Mouse (Mus musculus): ENCODE data around the gene Adcy6. TPM values are rescaled to one million over a fixed set of nuclear protein-coding genes. Genes with fewer than 3 reads are reported as not detected.
"Not testable (repeated sequence)": the region's sequence is repeated elsewhere in the genome, so short reads cannot be mapped to it uniquely, and the experiment has no call there.

Gene Adcy6
- polyA plus RNA-seq, 1 experiment from 2014 or later, result 10.2 TPM

- Histone ChIP-seq H3K4me3 (no peak overlapping the region), H3K27me3 (replicated peaks) (no peaks in the 10 kb centered on the region), H3K9ac (no peak overlapping the region), H3K4me2 (no peak overlapping the region), H3K9me3 (replicated peaks) (no peaks in the 10 kb centered on the region), H3K36me3 (peaks cover 93% of the 10 kb centered on the region), H3K27ac (no peak overlapping the region), H3K4me1 (peaks cover 32% of the 10 kb centered on the region)
- no peak for ATAC-seq
- 74% methylated on average over 19 of the region's 19 CpGs for WGBS (ENCODE audit: insufficient replicate concordance)
Observed at GRCm38 (mm10) chr15:98594193-98594592, 15.7 kb downstream of the Adcy6 start.

GRCm38 (mm10) chr15:98591396-98591795 is 18.5 kb downstream of the Adcy6 start:
- 76% methylated on average over 4 of the region's 4 CpGs for WGBS (ENCODE audit: insufficient replicate concordance)
- H3K27me3 ChIP-seq (replicated peaks), result no peaks in the 10 kb centered on the region
- H3K4me2 ChIP-seq, result no peak overlapping the region
- no peaks in the 10 kb centered on the region for H3K9me3 ChIP-seq (replicated peaks)
- ATAC-seq, result no peak
- no peak overlapping the region for H3K9ac ChIP-seq
- H3K4me3 ChIP-seq, result no peak overlapping the region
- H3K27ac ChIP-seq, result no peak overlapping the region
- peaks cover 56% of the 10 kb centered on the region for H3K4me1 ChIP-seq
- H3K36me3 ChIP-seq, result peaks cover 68% of the 10 kb centered on the region

- no peak overlapping the region for H3K4me2 ChIP-seq
- H3K4me3 ChIP-seq, result no peak overlapping the region
- H3K9me3 ChIP-seq (replicated peaks), result no peaks in the 10 kb centered on the region
- H3K27me3 ChIP-seq (replicated peaks), result no peaks in the 10 kb centered on the region; the same call in 1 of the 2 replicates
- no peak for ATAC-seq
- peaks cover 67% of the 10 kb centered on the region for H3K4me1 ChIP-seq
- 28% methylated on average over 7 of the region's 7 CpGs for whole genome bisulfite sequencing (ENCODE audit: insufficient replicate concordance)
- H3K9ac ChIP-seq, result no peak overlapping the region
- peak overlapping the region; percentile 41; the same call in 1 of the 2 replicates for H3K27ac ChIP-seq
- peaks cover 52% of the 10 kb centered on the region for H3K36me3 ChIP-seq
Observed at GRCm38 (mm10) chr15:98589640-98590336, 20.1 kb downstream of the Adcy6 start.

GRCm38 (mm10) chr15:98587751-98588150 is 22.1 kb downstream of the Adcy6 start:
- peaks cover 68% of the 10 kb centered on the region for H3K4me1 ChIP-seq
- WGBS (ENCODE audit: insufficient replicate concordance), result 48% methylated on average over 11 of the region's 11 CpGs
- H3K9ac ChIP-seq, result no peak overlapping the region
- H3K9me3 ChIP-seq (replicated peaks), result no peaks in the 10 kb centered on the region
- H3K27me3 ChIP-seq (replicated peaks), result peaks cover 6% of the 10 kb centered on the region; the same call in 1 of the 2 replicates
- no peak for ATAC-seq
- H3K27ac ChIP-seq, result no peak overlapping the region
- H3K4me2 ChIP-seq, result 0 out of 2 replicates have a peak overlapping the region, but pooled peaks have one; percentile 0
- peaks cover 32% of the 10 kb centered on the region for H3K36me3 ChIP-seq
- no peak overlapping the region for H3K4me3 ChIP-seq

GRCm38 (mm10) chr15:98586141-98586540 is 23.7 kb downstream of the Adcy6 start:
- not testable (repeated sequence) for H3K4me3 ChIP-seq; H3K27me3 ChIP-seq (replicated peaks); H3K9me3 ChIP-seq (replicated peaks); H3K9ac ChIP-seq
- 42% methylated on average over 9 of the region's 9 CpGs for WGBS (ENCODE audit: insufficient replicate concordance)
- H3K4me2 ChIP-seq, result peak overlapping the region; percentile 39
- ATAC-seq, result peak; percentile 67
- H3K27ac ChIP-seq, result peak overlapping the region; percentile 68
- H3K4me1 ChIP-seq, result peaks cover 64% of the 10 kb centered on the region
- peaks cover 16% of the 10 kb centered on the region for H3K36me3 ChIP-seq

GRCm38 (mm10) chr15:98585421-98585820 is 24.5 kb downstream of the Adcy6 start:
- Histone ChIP-seq H3K9me3 (replicated peaks) (no peaks in the 10 kb centered on the region), H3K4me2 (no peak overlapping the region), H3K4me3 (no peak overlapping the region), H3K27me3 (replicated peaks) (peaks cover 6% of the 10 kb centered on the region; the same call in 1 of the 2 replicates), H3K9ac (no peak overlapping the region), H3K4me1 (peaks cover 58% of the 10 kb centered on the region), H3K27ac (peak overlapping the region; percentile 68), H3K36me3 (peaks cover 8% of the 10 kb centered on the region)
- 64% methylated on average over 7 of the region's 7 CpGs for WGBS (ENCODE audit: insufficient replicate concordance)
- ATAC-seq, result no peak

- H3K4me3 ChIP-seq, result no peak overlapping the region
- H3K9ac ChIP-seq, result no peak overlapping the region
- WGBS (ENCODE audit: insufficient replicate concordance), result 66% methylated on average over 8 of the region's 8 CpGs
- H3K27ac ChIP-seq, result no peak overlapping the region
- peaks cover 9% of the 10 kb centered on the region for H3K27me3 ChIP-seq (replicated peaks)
- H3K4me2 ChIP-seq, result no peak overlapping the region
- H3K4me1 ChIP-seq, result peaks cover 35% of the 10 kb centered on the region
- no peak for ATAC-seq
- H3K36me3 ChIP-seq, result no peaks in the 10 kb centered on the region
- no peaks in the 10 kb centered on the region for H3K9me3 ChIP-seq (replicated peaks)
Observed at GRCm38 (mm10) chr15:98582996-98583395, 26.9 kb downstream of the Adcy6 start.

GRCm38 (mm10) chr15:98582410-98582809 is 27.5 kb downstream of the Adcy6 start:
- Histone ChIP-seq H3K4me1 (peaks cover 30% of the 10 kb centered on the region), H3K36me3 (no peaks in the 10 kb centered on the region), H3K9me3 (replicated peaks) (no peaks in the 10 kb centered on the region), H3K27ac (no peak overlapping the region), H3K4me3 (no peak overlapping the region), H3K9ac (0 out of 2 replicates have a peak overlapping the region, but pooled peaks have one; percentile 12), H3K4me2 (no peak overlapping the region), H3K27me3 (replicated peaks) (peaks cover 9% of the 10 kb centered on the region)
- no peak for ATAC-seq
- 79% methylated on average over 8 of the region's 8 CpGs for WGBS (ENCODE audit: insufficient replicate concordance)

- peaks cover 9% of the 10 kb centered on the region for H3K4me1 ChIP-seq
- H3K9ac ChIP-seq, result no peak overlapping the region
- H3K36me3 ChIP-seq, result no peaks in the 10 kb centered on the region
- no peak overlapping the region for H3K4me3 ChIP-seq
- peaks cover 9% of the 10 kb centered on the region for H3K27me3 ChIP-seq (replicated peaks)
- 44% methylated on average over 5 of the region's 5 CpGs for WGBS (ENCODE audit: insufficient replicate concordance)
- no peak overlapping the region for H3K4me2 ChIP-seq
- no peaks in the 10 kb centered on the region for H3K9me3 ChIP-seq (replicated peaks)
- ATAC-seq, result peak; percentile 79
- no peak overlapping the region for H3K27ac ChIP-seq
Observed at GRCm38 (mm10) chr15:98579795-98580464, 29.9 kb downstream of the Adcy6 start.

GRCm38 (mm10) chr15:98579310-98579709 is 30.6 kb downstream of the Adcy6 start:
- Histone ChIP-seq H3K4me1 (peaks cover 6% of the 10 kb centered on the region; the same call in 1 of the 2 replicates), H3K9ac (no peak overlapping the region), H3K9me3 (replicated peaks) (no peaks in the 10 kb centered on the region), H3K27me3 (replicated peaks) (peaks cover 9% of the 10 kb centered on the region), H3K36me3 (no peaks in the 10 kb centered on the region), H3K27ac (no peak overlapping the region), H3K4me2 (no peak overlapping the region), H3K4me3 (no peak overlapping the region)
- no peak for ATAC-seq
- 86% methylated on average over 2 of the region's 2 CpGs for WGBS (ENCODE audit: insufficient replicate concordance)

- 69% methylated on average over 4 of the region's 4 CpGs for WGBS (ENCODE audit: insufficient replicate concordance)
- H3K4me1 ChIP-seq, result peaks cover 18% of the 10 kb centered on the region
- no peak overlapping the region for H3K4me3 ChIP-seq
- no peaks in the 10 kb centered on the region for H3K36me3 ChIP-seq
- no peak overlapping the region for H3K4me2 ChIP-seq
- H3K9me3 ChIP-seq (replicated peaks), result no peaks in the 10 kb centered on the region
- no peak overlapping the region for H3K27ac ChIP-seq
- ATAC-seq, result no peak
- no peak overlapping the region for H3K9ac ChIP-seq
- H3K27me3 ChIP-seq (replicated peaks), result no peaks in the 10 kb centered on the region; the same call in 1 of the 2 replicates
Observed at GRCm38 (mm10) chr15:98573293-98573692, 36.6 kb downstream of the Adcy6 start.

GRCm38 (mm10) chr15:98570873-98571538 is 38.9 kb downstream of the Adcy6 start, which contains the start of the genes Ccnt1 and 4930415O20Rik:
Gene Ccnt1 (minus strand): TSS chr15:98570923.
Gene 4930415O20Rik (plus strand): TSS chr15:98571004.
- Histone ChIP-seq H3K4me1 (peaks cover 22% of the 10 kb centered on the region), H3K9me3 (replicated peaks) (no peaks in the 10 kb centered on the region), H3K4me3 (no peak within 1 kb of the TSS), H3K4me2 (no peak within 1 kb of the TSS), H3K36me3 (peaks cover 2% of the 10 kb centered on the region), H3K27ac (no peak within 1 kb of the TSS), H3K9ac (no peak within 1 kb of the TSS), H3K27me3 (replicated peaks) (no peaks in the 10 kb centered on the region)
- no peak for ATAC-seq
- 59% methylated on average over 10 of the region's 10 CpGs for WGBS (ENCODE audit: insufficient replicate concordance)
